Mouse (Mus musculus): ENCODE data around the gene Aox4. TPM values are rescaled to one million over a fixed set of nuclear protein-coding genes. Genes with fewer than 3 reads are reported as not detected.

Gene Aox4
- polyA plus RNA-seq, 1 experiment: not detected

DNA sequence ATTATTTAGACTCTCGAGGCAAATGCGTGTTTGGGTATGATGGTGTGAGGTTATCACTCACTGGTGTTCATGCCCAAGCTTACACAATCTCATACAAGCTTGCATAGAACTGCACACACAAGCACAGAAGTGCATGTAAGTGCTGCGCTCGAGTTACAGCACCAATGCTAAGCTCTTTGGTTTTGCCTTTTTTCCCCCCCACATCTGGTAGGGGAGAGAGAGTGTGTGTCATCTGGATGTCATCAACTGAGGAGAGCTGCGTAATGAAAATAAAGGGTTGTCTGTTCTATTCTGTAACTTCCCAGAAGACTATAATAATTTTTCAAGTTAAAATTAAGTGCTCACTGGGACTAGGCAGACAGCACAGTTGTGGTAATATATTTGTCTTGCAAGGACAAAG lies 3.6 kb downstream of the Aox4 start:
- WGBS: 72% methylated on average over 5 of the region's 5 CpGs
- TF ChIP-seq CTCF (IDR thresholded peaks at IDR 0.05; ENCODE audit: insufficient read depth, low read depth, low read length): no peak
- TF ChIP-seq POLR2A (IDR thresholded peaks at IDR 0.05; ENCODE audit: insufficient read depth, low read depth, low read length): no peak

GRCm38 (mm10) chr1:58215353-58215752 lies 5.2 kb downstream of the Aox4 start:
- 92% methylated on average over 4 of the region's 4 CpGs for WGBS
- peaks cover 8% of the 10 kb centered on the region for H3K4me1 ChIP-seq (ENCODE audit: control insufficient read depth, insufficient read depth, low read length)
- no peak overlapping the region for H3K4me3 ChIP-seq (ENCODE audit: insufficient read depth, low read depth, low read length)
- H3K27ac ChIP-seq (ENCODE audit: insufficient read depth, low read depth, low read length): no peak overlapping the region
- TF ChIP-seq CTCF (IDR thresholded peaks at IDR 0.05; ENCODE audit: insufficient read depth, low read depth, low read length) (no peak), POLR2A (IDR thresholded peaks at IDR 0.05; ENCODE audit: insufficient read depth, low read depth, low read length) (no peak)

More for the DNA sequence above, 3.6 kb downstream of the Aox4 start:
- Histone ChIP-seq H3K27ac (ENCODE audit: insufficient read depth, low read depth, low read length) (no peak overlapping the region), H3K4me3 (ENCODE audit: insufficient read depth, low read depth, low read length) (no peak overlapping the region), H3K4me1 (ENCODE audit: control insufficient read depth, insufficient read depth, low read length) (peaks cover 11% of the 10 kb centered on the region)

DNA sequence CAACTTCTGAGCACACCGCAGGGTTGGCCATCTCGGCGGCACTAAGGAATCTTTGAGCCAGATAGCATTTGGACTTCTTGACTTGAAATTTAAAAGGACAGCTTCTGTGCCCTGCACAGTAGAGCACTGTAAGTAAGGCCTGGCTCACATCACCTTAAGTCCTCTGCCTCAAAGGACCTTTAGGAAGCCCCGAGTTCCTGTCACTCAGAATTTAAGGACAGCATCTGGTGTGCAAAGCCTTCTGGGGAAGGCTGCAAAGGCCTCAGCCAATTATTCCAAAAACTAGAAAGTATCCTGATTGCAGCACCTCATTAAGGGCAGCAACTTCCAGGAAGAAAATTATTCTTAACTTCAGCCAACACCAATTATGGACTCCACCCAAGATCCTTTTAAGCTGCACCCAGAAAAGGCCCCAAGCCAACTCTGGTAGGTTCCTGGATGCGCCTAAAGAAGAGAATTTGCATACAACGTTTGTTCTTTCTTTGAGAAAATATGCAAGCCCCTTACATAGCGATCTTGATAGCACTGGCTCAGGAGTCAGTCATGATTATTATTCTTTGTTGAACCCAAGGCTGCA lies 5.8 kb downstream of the Aox4 start:
- peaks cover 3% of the 10 kb centered on the region for H3K4me1 ChIP-seq (ENCODE audit: control insufficient read depth, insufficient read depth, low read length)
- no peak for TF ChIP-seq CTCF (IDR thresholded peaks at IDR 0.05; ENCODE audit: insufficient read depth, low read depth, low read length)
- no peak for TF ChIP-seq POLR2A (IDR thresholded peaks at IDR 0.05; ENCODE audit: insufficient read depth, low read depth, low read length)
- H3K27ac ChIP-seq (ENCODE audit: insufficient read depth, low read depth, low read length): no peak overlapping the region
- WGBS: 60% methylated on average over 7 of the region's 7 CpGs
- H3K4me3 ChIP-seq (ENCODE audit: insufficient read depth, low read depth, low read length): no peak overlapping the region

GRCm38 (mm10) chr1:58221070-58221469 lies 10.9 kb downstream of the Aox4 start:
- Histone ChIP-seq H3K4me1 (ENCODE audit: control insufficient read depth, insufficient read depth, low read length) (no peaks in the 10 kb centered on the region), H3K27ac (ENCODE audit: insufficient read depth, low read depth, low read length) (no peak overlapping the region), H3K4me3 (ENCODE audit: insufficient read depth, low read depth, low read length) (no peak overlapping the region)
- 64% methylated on average over 6 of the region's 6 CpGs for WGBS
- TF ChIP-seq POLR2A (IDR thresholded peaks at IDR 0.05; ENCODE audit: insufficient read depth, low read depth, low read length) (no peak), CTCF (IDR thresholded peaks at IDR 0.05; ENCODE audit: insufficient read depth, low read depth, low read length) (no peak)

GRCm38 (mm10) chr1:58221879-58222278 lies 11.7 kb downstream of the Aox4 start:
- Histone ChIP-seq H3K27ac (ENCODE audit: insufficient read depth, low read depth, low read length) (no peak overlapping the region), H3K4me3 (ENCODE audit: insufficient read depth, low read depth, low read length) (no peak overlapping the region), H3K4me1 (ENCODE audit: control insufficient read depth, insufficient read depth, low read length) (no peaks in the 10 kb centered on the region)
- 75% methylated on average over 5 of the region's 5 CpGs for WGBS
- TF ChIP-seq CTCF (IDR thresholded peaks at IDR 0.05; ENCODE audit: insufficient read depth, low read depth, low read length) (no peak), POLR2A (IDR thresholded peaks at IDR 0.05; ENCODE audit: insufficient read depth, low read depth, low read length) (no peak)

DNA sequence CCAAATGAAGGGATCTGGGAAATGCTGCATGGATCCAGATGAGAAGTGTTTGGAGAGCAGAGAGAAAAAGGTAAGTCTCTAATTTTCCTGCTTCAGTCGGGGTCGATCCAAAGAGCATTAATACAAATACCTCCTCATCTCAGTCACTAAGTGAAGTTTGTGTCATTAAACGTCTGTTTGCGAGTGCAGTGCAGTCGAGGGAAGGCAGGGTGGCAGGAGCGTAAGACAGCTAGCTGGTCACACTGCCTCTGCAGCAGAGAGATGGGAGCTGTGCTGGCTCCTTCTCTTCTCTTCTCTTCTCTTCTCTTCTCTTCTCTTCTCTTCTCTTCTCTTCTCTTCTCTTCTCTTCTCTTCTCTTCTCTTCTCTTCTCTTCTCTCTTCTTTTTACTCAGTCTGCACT lies 17.9 kb downstream of the Aox4 start:
- H3K4me3 ChIP-seq (ENCODE audit: insufficient read depth, low read depth, low read length): no peak overlapping the region
- no peaks in the 10 kb centered on the region for H3K4me1 ChIP-seq (ENCODE audit: control insufficient read depth, insufficient read depth, low read length)
- no peak overlapping the region for H3K27ac ChIP-seq (ENCODE audit: insufficient read depth, low read depth, low read length)
- TF ChIP-seq POLR2A (IDR thresholded peaks at IDR 0.05; ENCODE audit: insufficient read depth, low read depth, low read length): no peak
- TF ChIP-seq CTCF (IDR thresholded peaks at IDR 0.05; ENCODE audit: insufficient read depth, low read depth, low read length): no peak
- 80% methylated on average over 6 of the region's 6 CpGs for WGBS

DNA sequence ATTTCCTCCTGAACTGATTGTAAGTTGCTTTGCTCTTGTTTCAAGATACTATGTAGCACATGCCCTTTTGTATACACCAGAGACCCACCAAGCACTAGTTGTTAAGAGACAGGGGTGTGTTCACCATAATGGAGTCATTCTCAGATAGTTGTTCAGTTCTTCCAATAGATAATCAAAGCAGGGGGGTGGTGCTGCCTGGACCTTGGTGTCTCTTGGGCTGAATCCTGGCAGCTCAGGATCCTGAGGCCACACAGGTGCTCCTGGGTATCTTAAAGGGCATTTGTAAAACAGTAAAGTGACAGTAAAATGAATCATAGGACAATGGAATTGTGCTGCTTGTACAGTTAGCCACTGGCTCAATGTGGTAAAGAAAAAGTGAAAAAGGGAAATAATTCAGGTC lies 18.7 kb downstream of the Aox4 start:
- TF ChIP-seq CTCF (IDR thresholded peaks at IDR 0.05; ENCODE audit: insufficient read depth, low read depth, low read length): no peak
- no peak for TF ChIP-seq POLR2A (IDR thresholded peaks at IDR 0.05; ENCODE audit: insufficient read depth, low read depth, low read length)
- Histone ChIP-seq H3K4me1 (ENCODE audit: control insufficient read depth, insufficient read depth, low read length) (no peaks in the 10 kb centered on the region), H3K4me3 (ENCODE audit: insufficient read depth, low read depth, low read length) (no peak overlapping the region), H3K27ac (ENCODE audit: insufficient read depth, low read depth, low read length) (no peak overlapping the region)

DNA sequence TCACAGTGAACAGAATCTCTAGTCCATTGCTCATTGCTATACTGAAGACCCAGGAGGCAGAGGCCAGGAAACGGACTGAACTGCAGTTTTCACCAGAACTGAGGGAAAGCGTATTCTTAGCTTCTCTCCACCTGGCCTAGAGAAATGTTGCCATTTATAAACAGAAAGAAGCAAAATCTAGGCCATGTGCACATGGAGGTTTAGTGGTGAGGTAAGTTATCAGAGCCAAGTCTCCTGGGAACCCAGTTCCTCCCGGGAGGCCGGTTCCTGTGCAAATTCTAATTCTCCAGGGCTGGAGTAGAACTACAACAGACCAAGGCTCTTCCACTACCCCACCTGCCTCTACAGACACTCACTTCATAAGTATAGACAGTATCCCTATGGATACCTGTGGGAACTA lies 19.6 kb downstream of the Aox4 start:
- Histone ChIP-seq H3K4me1 (ENCODE audit: control insufficient read depth, insufficient read depth, low read length) (no peaks in the 10 kb centered on the region), H3K27ac (ENCODE audit: insufficient read depth, low read depth, low read length) (no peak overlapping the region), H3K4me3 (ENCODE audit: insufficient read depth, low read depth, low read length) (no peak overlapping the region)
- WGBS: 90% methylated on average over 4 of the region's 4 CpGs
- no peak for TF ChIP-seq POLR2A (IDR thresholded peaks at IDR 0.05; ENCODE audit: insufficient read depth, low read depth, low read length)
- TF ChIP-seq CTCF (IDR thresholded peaks at IDR 0.05; ENCODE audit: insufficient read depth, low read depth, low read length): no peak

DNA sequence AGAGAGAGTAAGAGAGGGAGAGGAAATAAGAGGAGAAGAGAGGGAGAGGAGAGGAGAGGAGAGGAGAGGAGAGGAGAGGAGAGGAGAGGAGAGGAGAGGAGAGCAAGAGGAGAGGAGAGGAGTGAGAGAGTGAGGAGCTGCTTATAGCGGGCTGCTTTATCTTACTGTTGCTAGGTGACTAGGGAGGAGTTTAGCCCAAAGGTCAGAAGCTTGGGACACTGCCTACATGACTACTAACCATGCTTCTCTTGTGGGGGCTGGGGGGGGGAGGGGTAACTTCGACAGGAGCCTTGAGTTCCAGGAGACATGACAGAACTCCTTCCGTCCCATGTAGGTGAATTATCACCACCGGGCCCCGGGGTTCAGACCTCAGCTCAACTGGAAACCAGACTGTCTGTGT lies 20.3 kb downstream of the Aox4 start:
- Histone ChIP-seq H3K4me3 (ENCODE audit: insufficient read depth, low read depth, low read length) (no peak overlapping the region), H3K4me1 (ENCODE audit: control insufficient read depth, insufficient read depth, low read length) (no peaks in the 10 kb centered on the region), H3K27ac (ENCODE audit: insufficient read depth, low read depth, low read length) (no peak overlapping the region)
- whole genome bisulfite sequencing: 68% methylated on average over 5 of the region's 5 CpGs
- TF ChIP-seq CTCF (IDR thresholded peaks at IDR 0.05; ENCODE audit: insufficient read depth, low read depth, low read length) (no peak), POLR2A (IDR thresholded peaks at IDR 0.05; ENCODE audit: insufficient read depth, low read depth, low read length) (no peak)

DNA sequence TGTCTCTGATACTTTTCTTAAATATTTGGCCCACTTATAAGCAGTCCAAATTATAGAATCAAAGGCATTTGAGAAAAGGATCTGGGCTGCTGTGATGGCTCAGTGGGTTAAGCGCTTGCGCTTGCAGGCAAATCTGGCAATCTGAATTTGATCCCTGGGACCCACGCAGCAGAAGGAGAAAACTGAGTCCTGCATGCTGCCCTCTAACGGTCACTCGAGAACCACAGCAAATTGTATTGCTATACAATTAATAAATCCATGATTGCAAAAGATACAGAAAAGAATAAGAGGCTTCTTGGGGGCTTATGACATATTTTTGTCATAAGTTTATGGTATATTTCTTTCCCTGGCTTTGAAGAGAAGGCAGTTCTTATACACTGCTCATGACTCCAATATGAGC lies 25.2 kb downstream of the Aox4 start:
- no peaks in the 10 kb centered on the region for H3K4me1 ChIP-seq (ENCODE audit: control insufficient read depth, insufficient read depth, low read length)
- no peak for TF ChIP-seq CTCF (IDR thresholded peaks at IDR 0.05; ENCODE audit: insufficient read depth, low read depth, low read length)
- TF ChIP-seq POLR2A (IDR thresholded peaks at IDR 0.05; ENCODE audit: insufficient read depth, low read depth, low read length): no peak
- no peak overlapping the region for H3K4me3 ChIP-seq (ENCODE audit: insufficient read depth, low read depth, low read length)
- 54% methylated on average over 5 of the region's 5 CpGs for WGBS
- no peak overlapping the region for H3K27ac ChIP-seq (ENCODE audit: insufficient read depth, low read depth, low read length)
